Mouse (Mus musculus): ENCODE data around the gene Wwox.
A peak's percentile ranks its signal among the peaks of the same experiment; 100 is the strongest.

The Wwox gene

DNA sequence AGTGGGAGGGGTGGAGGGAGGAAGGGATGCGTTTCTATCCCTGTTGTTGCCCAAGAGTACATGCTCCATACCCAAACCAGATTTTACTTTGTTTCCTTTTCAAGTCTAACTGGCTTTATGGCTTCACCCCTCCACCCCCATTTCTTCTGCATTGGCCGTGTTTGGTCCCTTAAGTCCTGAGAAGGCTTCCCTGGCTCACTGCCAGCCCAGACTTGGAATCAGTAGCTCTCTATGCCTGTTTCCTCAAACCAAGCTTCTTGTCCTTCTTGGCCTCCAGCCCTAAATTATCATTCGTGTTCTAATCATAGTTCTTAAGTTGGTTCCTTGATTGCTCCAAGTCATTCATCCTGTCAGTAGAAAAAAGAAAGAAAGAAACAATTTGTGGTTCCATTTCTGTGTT is 777.3 kb downstream of the Wwox start:
- no peak for DNase-seq (ENCODE audit: low read depth, low spot score)

DNA sequence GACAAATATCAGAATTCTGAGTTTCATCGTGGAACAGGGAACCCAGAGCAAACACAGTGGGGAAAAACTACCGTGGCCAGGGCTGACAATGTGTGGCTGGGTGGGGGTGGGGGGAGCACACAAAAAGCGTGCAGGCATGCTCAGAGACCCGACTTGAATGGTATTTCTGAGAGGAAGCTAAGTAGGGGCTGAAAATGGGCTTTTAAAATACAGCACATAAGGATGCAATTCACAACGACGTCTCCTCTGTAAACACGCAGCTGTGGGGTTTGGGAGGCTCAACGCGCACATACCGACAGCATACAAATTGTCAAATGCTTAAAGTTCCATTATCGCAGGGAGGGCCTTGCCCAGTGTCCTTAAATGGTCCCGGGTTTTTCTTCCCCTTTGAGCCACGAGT is 783.1 kb downstream of the Wwox start:
- DNase-seq (ENCODE audit: low read depth, low spot score): no peak

DNA sequence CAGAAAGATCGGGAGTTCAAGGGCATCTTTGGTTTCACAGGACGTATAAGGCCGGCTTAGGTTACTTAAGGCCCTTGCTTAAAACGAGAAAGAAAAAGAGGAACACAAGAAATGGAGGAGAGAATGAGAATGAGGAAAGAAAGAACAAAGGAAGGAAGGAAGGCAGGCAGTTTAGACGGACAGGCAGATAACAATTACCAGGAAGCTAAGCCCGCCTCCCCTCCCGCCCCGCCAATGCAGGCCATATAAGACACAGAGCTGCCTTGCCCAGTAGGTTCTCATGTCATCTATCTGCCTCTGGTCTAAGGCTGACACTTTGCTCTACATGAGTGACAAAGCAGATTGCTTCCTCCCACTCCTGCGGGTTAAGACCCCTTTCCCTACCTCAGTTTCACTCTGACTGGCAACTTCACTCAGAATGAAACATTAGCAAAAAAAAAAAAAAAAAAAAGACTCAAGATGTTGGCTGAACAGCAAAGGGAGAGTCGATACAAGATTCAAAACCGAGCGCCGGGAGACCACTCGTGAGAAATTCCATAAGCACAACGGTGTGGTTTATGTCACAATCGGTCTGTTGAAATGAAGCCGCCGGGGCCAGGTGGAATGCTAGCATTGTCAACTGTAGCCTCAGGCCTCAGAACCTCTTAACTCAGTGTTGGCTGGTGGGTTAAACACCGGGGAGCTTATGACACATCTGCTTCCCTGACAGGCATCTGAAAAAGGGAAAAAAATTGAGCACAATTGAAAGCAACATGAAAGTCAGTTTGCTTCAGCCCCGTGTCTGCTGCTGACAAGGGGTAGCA is 787.5 kb downstream of the Wwox start:
- DNase-seq (ENCODE audit: low read depth, low spot score): no peak

DNA sequence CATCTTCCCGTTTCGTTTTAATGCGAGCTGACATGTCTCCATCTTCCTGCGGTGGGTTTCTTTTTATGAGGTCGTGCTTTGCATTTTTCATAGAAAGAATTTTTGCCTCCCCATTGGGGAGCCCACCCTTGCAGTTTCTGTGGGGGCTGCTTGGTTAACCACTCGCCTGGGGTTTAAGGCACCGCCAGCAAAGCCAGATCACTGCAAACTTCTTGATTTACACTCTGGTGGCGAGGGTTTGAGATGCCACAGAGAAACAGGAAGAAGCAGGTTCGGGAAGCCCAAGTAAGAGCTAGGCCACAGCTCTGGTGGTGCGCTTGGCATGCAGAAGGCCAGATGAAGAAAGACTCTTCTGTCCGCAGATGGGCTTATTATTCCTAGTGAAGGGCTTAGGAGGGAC is 789.4 kb downstream of the Wwox start:
- DNase-seq (ENCODE audit: low read depth, low spot score): no peak

DNA sequence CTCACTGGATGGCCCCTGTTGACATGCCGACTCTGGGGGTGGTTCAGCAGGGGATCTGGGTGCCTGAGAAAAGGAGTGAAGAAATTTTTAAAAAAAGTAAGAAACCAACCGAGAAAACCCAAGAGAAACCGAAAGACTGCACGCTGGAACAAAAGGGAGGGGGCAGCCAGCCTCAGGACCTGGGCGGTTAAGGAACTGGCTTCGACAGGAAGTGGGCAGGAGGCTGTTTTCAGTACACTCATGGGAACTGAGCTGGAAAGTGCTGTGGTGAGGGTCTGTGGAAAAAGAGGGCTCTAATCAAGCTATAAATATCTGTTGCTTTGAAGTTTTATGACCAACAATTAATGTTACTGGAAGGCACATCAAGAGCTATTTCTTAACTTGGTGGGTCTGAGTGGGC is 794.6 kb downstream of the Wwox start:
- DNase-seq (ENCODE audit: low read depth, low spot score): no peak

DNA sequence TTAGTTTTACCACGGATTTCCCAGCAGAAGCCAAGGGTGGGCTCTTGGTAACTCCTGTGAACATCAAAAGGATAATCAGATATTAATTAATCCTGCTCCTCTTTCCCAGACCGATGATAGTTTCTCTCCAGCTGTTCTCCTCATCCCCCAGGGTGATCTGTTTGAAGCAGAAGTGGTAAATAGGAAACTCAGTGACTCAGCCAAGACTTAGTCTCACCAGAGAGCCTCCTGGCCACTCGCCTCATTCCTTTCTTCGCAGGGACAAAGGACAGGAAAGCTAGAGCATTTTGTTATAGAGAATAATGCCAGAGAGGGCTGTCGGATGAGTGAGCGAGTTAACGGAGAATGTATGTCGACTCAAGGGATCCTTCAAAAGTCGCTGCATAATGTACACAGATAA is 798.1 kb downstream of the Wwox start:
- DNase-seq (ENCODE audit: low read depth, low spot score): no peak

DNA sequence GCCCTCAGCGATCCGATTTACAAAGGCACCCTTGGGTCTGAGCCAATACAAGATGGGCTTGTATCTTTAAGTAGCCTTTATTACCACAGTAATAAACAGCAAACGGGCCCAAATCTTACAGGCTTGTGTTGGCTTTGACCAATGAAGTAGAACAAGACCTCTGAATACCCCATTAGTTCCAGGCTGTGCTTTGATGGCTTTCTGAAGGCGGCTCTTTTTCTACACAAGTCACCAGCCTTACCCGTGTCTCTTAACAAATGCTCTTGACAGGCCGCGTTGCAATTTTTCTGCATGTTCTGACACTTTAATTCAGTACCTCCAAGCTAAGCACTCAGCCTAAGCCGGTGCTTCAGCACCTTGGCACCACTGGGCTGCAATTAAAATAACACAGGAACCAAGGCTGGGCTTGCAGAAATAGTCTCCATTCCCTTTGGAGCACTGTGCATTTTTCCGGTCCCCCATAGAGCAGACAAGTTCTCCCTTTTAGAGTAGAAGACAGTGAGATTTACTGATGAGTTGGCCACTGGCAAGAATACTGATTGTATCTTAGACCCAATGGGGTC is 804.1 kb downstream of the Wwox start:
- DNase-seq (ENCODE audit: low read depth, low spot score): peak; percentile 45

DNA sequence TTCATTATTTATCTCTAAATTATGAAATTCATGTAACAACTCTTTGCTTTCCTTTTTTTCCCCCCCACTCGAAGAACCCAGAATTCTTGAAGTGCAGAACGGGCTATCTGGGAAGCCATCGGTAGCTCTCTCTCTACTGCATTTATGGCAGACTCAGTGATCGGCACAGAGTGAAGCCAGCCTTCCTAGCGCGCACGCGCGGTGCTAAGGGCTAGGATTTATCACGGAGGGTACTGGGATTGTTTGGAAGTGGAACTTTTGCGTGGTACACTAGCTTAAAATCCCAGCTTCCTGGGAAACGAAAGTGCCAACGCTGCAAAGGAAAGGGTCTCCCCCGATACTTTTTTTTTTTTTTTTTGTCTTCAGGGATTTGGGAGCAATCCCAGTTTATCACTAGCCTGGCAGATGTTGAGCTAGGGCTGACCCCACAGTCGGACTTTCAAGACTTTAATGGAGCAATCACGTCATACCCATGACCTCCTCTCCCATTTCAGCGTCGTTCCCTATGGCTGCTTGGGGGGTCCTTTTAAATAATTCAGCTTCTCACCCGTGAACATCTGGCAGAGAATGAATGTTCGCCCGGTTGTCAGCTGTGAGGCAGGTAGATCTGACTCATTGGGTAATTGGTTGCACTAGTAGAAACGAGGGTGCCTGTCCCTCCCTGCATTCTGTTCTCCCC is 810.4 kb downstream of the Wwox start:
- DNase-seq (ENCODE audit: low read depth, low spot score): no peak

DNA sequence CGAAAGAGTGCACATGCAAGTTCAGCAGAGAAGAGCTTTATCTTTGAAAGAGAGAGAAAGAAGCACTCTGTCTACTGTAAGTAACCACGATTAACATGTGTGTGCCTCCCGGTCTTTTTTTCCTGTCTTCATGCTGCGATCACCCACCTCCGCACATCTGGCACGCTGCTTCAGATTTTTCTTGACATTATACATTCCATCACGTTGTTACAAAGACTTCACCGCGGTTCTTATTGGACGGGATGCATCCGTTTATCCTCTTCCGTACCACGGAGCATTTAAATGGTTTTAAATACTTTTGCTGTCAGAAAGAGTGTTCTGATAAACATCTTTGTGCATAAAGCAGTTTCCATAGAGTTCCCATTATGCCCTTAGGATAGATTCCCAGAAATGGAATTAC is 816.1 kb downstream of the Wwox start:
- DNase-seq (ENCODE audit: low read depth, low spot score): no peak

DNA sequence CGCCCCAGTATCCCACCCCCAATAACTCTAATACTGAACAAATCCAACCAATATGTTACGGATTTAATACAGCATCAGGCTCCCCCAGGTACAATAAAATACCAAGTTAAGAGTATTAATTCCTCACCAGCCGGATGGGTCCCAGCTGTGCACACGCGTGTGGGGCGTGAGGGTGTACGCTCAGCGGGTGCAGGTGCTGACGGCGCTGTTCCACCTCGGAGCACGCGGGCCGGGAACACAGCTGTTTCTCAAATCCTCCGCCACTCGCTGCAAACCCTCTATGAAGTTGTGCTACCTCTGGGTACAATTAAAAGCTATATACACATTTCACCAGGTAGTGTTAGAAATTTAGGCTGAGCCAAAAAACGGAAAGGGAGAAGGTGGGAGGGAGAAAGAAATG is 818.0 kb downstream of the Wwox start:
- DNase-seq (ENCODE audit: low read depth, low spot score): no peak

DNA sequence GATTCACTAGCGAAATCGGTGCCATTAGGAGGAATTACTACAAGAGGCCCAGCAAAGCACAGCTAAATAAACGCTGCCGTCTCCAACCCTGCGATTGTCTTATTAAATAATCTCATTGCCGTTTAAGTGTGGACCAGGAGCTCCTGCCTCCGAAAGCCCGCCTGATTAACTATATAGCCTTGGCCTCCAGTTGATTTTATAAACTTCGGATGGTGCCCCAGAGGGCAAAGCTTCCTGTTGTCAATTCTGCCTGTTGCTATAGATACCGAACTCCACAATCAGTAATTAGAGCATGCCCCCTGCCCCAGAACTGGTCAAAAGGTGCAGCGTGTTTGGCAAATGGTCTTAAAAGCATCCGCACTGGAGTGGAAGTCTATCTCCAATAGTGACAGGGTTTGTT is 820.4 kb downstream of the Wwox start:
- no peak for DNase-seq (ENCODE audit: low read depth, low spot score)

DNA sequence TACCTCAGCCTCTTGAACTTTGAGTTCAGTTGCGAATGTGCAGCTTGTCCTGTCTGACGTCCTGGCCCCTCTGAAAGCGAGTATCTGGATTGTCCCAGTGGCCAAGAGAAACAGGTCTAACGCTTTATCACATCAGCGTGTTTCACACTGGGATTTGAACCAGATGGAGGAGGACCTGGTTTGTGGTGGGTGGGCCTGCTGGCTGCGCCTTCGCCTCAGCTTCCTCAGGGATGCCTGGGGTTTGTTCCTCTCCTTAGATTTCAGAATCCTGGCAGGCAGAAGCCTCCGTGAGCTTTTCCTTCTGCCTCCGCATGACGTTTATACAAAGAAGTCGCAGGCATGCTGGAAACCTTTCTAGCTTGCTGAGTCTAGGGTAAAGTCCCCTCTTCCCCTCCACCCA is 827.7 kb downstream of the Wwox start:
- no peak for DNase-seq (ENCODE audit: low read depth, low spot score)

DNA sequence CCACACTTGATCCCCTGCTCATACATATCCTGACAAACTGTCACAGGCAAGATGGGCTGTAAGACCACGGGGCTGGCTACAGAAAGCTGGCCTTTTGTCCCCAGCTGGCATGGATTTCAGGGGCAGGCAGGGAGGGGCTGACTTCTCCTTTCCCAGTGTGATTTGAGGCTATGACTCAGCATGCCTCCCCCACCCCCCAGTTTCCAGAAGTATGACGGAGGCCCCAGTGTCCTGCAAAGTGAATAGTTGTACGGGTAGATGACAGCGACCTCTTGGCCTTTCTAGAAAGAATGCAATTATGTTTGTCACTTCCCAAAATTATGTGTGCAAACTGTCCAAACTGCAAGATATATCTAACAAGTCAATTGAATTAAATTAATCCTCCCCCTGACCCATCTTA is 830.1 kb downstream of the Wwox start:
- DNase-seq (ENCODE audit: low read depth, low spot score): no peak

DNA sequence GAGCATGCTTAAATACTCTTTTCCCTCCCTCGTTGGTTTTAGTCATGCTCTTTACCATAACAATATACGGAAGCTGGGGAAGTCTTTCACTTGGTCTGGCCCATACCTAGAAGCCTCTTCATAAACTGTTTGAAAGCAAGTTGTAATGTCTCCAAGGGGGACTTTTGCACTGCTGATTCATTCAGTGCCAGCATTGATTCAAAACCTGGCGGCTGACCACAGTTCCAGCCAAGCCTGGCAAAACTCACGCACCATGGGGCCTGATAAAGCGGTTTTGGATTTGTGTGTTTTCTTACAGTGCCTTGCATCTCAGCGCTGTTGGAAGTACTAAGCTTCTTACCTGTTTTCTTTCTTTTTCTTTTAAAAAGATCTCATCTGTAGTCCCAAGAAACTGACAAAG is 834.5 kb downstream of the Wwox start:
- peak; percentile 8 for DNase-seq (ENCODE audit: low read depth, low spot score)

DNA sequence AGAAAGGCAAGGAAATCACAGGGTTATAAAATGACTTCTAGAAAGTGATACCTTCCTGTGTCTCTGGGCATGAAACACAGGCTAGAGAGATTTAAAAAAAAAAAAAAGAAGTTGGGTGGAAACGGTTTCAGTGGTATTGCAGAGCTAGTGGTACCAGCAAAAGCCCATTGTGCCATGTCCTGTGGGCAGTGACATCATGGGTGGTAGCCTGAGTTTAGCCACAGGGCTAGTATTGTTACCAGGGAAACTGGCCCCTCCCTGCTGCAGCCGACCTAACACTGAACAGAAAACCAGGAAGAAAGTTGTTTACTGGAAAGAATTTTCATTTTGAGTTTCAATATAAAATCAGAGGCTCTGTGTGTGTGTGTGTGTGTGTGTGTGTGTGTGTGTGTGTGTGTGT is 836.8 kb downstream of the Wwox start:
- DNase-seq (ENCODE audit: low read depth, low spot score): no peak

DNA sequence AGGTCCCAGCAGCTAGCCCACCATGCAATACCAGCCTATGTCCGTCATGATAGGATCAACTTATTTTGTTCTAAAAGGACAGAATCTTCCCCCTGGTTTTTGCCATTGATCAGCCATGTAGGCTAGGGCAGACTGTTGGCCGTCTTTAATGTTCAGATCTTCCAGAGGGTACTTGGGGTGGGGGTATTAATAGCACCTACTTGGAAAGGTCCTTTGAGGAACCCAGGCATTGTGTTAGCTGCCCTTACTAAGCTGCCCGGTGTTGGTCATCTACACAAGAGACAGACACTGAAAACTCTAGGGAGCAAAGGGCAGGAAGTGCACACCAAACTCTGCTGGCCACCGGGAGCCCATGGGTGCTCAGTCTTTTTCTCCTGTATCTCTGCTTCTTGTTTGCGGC is 838.8 kb downstream of the Wwox start:
- DNase-seq (ENCODE audit: low read depth, low spot score): no peak

DNA sequence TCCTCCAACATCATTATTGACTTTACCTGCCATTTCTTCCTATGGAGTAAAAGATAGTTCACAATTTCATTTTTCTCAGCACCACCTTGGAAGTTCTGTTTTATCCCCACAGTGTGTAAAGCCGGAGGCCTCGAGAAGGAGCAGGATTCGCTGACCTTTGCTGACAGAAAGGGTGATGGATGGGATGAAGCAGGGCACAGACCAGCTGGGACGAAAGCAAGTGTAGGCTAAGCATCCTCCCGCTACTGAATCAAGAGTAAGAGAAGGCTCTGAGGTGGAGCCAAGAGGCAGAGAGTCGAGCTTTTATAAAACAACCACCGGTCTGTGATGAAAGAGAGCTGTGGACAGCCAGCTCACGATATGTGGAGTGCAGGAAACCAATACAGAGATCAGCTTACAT is 850.8 kb downstream of the Wwox start:
- DNase-seq (ENCODE audit: low read depth, low spot score): no peak

DNA sequence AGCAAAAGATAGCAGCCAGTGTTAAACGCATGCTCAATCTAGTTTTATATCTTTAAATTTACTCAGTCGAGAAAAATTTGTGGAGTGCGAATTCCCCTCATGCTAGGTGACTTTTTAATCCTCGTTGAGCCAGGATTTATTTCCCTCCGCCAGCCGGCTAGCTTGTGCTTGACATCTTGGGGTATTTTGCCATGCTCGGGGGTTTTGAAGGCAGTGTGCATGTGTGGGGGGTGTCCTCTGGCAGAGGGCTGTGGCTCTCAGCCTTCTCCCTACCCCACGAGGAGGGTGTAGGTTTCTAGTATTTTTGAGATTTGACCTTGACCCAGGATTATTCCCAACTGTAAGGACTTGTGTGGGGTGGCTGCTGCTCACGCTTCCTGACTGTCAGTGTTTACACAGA is 857.3 kb downstream of the Wwox start:
- DNase-seq (ENCODE audit: low read depth, low spot score): no peak

DNA sequence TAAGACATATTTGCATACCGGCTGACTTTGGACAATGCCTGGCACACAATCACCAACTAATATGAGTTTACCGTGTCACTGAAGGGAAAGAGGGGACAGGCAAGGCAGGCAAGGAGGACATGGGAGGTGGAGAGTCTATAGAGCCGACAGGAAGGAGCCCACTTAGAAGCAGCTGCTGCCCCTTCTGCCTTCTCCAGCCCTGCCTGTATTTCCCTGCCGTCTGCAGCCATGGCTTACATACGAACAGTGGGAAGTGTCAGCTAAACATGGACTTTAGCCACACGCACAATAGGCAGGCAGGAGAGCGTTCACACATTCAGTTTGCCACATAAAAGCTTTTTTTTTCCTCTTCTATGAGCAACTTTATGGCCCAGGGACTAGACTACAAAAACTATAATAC is 863.0 kb downstream of the Wwox start:
- DNase-seq (ENCODE audit: low read depth, low spot score): no peak

DNA sequence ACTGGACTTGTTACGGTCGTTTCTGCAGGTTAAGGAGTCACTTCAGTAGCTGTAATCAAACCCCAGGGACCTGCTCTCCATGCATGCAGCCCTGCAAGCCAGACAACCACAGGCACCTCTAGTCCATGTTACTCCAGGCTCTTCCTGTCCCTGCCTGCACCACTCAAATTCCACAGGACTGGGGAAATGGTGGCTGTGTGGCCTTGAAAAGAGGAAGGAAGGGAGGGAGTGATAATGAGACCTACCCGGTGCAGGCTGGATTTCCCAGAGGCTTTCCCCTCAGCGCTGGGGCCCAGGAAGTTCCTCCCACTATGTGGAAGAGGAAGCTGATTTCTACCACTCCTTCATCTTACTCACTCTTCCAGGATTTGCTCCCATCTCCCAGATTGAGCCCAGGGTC is 868.0 kb downstream of the Wwox start:
- DNase-seq (ENCODE audit: low read depth, low spot score): no peak

DNA sequence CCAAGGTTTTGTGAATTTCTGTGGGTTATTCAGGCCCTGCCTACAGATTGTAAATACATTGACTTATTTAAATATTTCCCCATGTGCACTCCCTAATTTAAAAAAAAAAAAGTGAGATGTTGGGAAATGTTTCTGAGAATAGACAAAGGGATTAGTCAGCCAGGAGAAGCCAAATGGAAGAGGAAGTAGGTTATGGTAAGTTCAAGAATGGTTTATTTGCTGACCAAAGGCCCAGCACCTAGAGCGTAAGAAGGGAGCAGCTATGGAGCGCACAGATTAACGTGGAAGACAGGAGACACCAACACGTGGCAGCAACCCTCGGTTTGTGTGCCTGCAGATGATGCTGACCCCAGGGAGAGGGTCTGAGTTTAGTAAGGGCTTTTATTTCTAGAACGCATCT is 871.5 kb downstream of the Wwox start:
- DNase-seq (ENCODE audit: low read depth, low spot score): no peak

DNA sequence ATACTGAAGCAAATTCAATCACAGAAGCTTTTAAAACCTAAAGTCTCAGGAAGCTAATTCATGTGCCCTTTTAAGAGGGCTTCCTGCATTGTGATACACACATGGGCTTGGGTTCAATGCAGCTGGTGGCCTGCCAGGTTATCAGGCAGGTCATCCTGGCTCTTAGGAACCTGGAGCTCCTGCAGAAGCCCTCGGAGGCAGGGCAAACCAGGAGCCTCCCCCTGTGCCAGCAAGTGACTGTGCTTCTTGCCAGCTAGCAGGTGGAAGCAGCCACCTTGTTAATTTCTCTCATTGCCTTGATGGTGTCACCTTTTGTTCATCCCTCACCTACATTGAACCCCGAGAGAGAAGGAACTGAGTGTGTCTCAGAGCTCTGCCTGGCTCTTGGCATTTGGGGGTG is 872.9 kb downstream of the Wwox start:
- no peak for DNase-seq (ENCODE audit: low read depth, low spot score)

DNA sequence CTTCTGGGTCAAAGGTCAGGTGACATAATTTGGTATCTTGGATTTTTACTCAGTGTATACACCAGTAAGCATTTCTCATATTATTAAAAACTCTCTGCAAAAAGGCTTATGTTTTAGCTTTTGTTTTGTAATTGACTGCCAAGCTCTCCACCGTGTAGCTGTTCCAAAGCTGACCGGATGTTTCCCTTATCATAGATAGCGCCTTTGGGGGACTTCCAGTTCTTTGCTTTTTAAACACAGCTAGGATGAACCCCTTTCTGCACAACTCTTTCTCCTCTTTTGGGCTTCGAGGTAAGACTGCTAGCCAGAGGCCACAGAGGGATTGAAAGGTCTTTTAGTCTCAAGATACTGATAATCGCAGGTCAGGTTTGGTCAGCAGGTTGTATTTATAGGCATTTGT is 883.0 kb downstream of the Wwox start:
- DNase-seq (ENCODE audit: low read depth, low spot score): no peak

Measured in R1 (cell line).